Mouse (Mus musculus): ENCODE measurements at regions not wholly inside any gene's neighbourhood (a gene's known extent, or its start where the extent isn't known, plus 50 kb on each side); places are given as distances from the start of the nearest gene placed in this dataset.
"Not testable (repeated sequence)": the region's sequence is repeated elsewhere in the genome, so short reads cannot be mapped to it uniquely, and the experiment has no call there.

DNA sequence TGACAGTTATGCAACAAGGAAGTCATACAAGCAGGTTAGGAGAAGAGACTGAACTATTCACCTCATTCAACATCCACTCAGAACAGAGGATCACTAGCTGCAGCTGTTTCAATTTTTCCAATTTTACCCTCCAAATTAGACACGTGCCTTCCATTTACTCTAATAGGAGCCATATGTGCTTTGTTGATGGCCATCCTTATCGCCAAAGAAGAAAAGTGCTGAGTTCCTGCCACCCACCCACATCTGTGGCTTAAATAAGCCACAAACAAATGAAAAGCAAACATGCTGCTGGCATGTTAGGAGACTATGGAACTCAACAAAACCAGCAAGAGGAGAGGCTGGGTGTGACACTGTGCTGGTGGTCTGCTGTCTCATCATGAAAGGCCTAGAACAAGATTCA is 1786.1 kb downstream of the 9330182O14Rik start:
- no peak for DNase-seq (ENCODE audit: low spot score)

DNA sequence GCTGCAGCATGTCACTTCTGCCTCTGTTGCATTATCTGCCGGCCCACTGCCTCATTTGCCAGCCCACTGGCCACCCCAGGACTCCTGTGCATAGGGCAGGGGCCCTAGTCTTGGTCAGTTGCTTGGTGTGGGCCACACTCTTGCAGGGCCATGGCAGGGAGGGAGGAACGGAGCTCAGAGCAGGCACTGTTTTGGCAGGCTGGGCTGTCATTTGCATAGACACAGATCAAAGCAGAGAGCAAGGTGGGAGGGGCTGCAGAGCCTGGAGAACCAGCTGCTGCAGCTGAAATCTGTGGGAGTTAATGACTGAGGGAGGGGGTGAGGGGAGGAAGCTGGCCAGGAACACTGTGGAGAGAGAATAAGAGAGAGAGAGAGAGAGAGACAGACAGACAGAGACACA is 1802.5 kb downstream of the 9330182O14Rik start:
- no peak for DNase-seq (ENCODE audit: low spot score)

DNA sequence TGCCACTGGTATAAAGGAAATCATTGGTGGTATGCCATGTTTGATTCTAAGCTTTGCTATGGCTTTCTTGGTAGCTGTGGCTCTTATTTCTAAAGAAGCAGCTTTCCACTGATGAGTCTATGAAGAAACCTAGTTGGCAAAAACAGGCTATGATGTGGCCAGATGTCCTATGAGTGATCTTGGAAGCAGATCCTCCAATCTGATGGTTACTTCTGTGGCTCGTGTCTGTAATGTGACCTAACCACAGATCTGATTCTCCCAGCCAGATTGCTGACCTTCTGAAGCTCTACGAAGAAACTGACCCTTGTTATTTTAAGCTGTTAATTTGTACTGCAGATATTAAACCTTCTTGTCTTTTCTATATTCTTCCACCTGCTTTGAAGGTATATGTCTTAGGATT is 1811.1 kb downstream of the 9330182O14Rik start:
- DNase-seq (ENCODE audit: low spot score), result no peak

DNA sequence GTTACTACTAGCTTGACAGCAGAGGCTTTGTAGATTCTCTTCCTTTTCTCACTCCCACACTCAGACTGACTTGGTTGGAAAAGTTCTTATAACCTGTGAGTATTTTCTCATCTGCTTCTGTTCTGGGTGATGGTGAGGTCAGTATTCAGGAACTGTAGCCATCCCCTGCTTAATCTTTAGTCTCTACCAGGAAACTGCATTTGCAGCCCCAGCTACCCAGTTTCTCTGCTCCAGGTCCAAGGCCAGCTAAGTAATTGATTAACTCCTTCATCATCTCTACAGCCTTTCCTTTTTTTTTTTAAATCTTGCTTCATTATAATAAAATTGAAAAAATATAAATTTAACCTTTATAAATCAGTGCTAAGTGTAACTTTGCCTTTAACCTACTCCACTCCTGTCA is 1813.7 kb downstream of the 9330182O14Rik start:
- DNase-seq (ENCODE audit: low spot score), result no peak

DNA sequence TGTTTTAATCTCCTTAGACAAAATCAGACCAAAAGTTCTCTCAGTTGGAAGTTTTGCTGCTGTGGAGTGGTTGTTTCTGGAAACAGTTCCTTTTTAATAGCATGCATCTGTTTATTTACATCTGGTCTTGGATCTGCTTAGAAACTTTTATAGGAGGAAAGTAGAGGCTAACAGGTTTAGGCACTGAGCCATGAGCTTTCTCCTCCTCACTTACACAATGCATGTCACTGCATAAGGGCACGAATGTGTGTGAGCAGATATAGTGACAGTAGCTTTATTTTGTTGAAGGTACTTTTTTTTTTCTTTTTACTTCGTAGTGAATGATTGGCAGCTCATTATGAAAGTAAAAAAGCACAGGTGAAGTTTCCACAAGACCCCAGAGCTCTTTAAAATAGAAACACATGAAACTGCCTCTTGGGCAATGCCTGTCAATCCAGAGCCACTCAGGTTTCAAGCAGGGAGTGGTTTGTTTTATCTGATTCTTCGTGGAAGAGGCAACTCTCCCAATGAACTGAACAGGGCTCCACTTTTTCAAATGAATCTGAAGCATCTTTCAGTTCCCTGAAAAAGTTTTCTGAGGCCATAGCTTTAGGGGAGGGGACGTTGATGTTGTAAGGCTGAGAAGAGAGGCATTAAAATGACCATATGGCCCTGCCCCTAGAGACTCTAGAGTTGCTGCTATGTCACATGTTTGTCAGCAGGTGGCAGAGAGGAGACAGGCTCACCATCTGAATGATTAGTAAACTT is 1814.4 kb downstream of the 9330182O14Rik start:
- no peak for DNase-seq (ENCODE audit: low spot score)

DNA sequence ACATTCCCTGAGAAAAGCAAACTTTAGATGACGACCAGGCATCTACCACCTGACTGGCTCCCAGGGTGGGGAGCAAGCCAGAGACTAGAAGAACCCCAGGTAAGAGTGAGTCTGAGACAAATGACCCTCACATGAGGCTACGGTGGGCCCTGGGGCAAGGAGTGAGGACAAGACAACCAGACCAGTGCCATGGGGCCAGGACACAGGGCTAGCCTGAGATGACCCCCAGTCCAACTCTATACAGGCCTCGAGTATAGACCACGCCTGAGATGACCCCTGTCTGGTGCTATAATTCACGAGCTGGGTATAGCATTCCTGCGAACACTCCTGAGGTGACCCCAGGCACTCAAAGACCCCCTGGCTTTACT is 1814.9 kb downstream of the 9330182O14Rik start:
- DNase-seq (ENCODE audit: low spot score), result no peak

DNA sequence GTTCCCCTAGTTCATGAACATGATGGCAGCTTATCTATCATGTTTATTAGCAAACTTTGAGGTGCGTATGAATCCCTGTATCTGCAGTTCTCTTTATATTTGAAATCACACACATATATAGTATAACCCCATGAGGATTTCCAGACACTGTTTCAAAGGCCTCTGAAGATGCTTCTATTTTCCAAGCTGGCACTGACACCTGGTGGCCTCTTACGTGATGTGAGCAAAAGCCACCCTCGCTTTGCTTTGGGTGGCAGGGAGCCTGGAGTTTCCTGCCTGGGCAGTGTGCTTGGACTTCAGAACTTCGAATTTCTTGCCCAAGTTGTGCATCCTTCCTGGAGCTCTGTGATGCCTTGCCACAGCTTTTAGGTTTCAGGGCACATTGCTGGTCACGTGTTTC is 1817.1 kb downstream of the 9330182O14Rik start:
- DNase-seq (ENCODE audit: low spot score), result no peak

DNA sequence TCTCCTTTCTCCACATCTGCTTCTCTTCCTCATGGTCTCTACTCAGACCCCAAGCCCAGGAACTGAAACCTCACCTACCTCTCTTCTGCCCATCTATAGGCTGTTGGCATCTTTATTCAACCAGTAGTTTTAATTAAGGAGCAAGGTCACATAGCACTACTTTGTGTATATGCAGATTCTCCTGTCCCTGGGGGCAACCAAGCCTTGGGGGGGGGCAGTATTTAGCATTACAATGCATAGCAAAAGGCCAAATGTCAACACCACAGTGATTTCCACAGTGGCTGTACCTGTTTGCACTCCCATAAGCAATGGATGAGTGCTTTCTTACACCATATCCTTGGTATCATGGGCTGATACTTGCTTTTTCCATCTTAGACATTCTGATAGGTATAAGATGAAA is 1826.4 kb downstream of the 9330182O14Rik start:
- DNase-seq (ENCODE audit: low spot score), result no peak

DNA sequence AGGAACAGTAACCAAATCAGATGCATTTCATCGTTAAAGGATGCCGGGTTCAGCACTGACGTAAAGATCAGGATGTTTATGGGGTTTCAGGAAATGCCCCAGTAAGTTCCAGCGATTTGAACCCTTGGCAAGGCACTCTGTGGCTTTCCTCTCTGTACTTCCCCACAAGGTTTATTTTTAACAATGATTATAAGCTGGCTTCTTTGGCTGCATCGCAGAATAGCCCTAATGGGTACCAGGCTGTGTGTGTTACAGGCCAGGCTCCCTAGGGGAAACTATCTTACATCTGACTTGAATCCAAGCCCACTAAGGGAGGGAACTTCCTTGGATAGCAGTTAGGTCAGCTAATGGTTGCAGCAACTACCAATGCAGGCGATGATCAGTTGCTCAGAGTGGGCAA is 1836.7 kb downstream of the 9330182O14Rik start:
- no peak for DNase-seq (ENCODE audit: low spot score)

DNA sequence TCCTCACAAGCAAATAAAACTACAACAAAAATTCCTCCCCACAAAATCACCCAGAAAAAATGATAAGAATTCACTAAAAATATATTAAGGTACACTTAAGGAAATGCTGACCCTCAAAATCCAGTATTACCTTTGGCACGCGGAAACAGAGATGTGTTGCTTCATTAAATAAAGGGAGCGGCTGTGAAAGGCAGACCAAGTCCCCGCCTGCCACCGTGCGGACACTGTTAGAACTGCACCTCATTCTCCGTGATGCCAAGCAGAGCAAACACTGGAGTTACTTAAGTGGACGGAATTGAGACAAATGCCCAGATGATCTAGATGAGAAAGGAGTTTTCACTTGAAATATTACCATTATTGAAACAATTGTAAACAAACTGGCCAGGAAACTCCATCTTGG is 1839.1 kb downstream of the 9330182O14Rik start:
- DNase-seq (ENCODE audit: low spot score), result peak; percentile 63

DNA sequence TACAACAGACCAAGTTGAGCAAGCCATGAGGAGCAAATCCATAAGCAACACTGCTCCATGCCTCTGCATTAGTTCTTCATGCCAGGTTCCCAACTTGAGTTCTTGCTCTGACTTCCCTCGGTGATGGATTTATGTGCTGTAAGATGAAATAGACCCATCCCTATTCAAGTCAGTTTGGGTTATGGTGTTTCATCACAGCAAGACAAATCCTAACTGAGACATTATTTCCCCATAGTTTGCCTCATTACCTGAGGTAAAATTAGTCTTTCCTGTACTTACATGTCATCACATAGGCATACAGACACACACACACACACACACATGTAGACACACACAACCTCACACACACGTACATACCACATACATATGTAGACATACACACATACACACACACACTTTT is 1843.0 kb downstream of the 9330182O14Rik start:
- DNase-seq (ENCODE audit: low spot score), result no peak

DNA sequence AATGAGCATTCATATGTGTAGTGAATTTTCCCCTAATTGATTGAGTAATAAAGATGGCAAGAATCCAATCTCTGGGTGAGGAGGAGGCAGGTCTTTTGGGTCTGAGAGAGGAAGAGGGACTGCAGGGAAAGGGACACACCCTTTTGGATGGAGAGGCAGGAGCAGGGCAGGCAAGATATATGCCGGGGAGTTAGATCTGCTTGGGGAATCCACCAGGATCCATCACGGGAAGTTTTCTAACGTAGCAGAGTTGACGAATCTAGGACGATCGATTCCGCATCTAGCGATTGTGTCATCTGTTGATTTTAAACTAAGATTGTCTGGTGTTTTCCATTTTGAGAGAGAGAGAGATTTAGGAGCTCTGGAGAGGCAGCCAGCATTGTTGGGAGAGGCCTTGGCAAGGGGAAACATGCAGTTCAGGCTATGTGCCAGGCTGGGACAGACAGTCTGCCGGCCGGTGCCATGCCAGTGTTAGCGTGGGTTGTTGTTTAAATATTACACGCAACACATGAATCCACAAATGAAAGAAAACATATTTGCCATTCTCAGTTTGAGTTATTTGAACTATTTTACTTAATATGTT is 1843.6 kb downstream of the 9330182O14Rik start:
- DNase-seq (ENCODE audit: low spot score), result no peak

DNA sequence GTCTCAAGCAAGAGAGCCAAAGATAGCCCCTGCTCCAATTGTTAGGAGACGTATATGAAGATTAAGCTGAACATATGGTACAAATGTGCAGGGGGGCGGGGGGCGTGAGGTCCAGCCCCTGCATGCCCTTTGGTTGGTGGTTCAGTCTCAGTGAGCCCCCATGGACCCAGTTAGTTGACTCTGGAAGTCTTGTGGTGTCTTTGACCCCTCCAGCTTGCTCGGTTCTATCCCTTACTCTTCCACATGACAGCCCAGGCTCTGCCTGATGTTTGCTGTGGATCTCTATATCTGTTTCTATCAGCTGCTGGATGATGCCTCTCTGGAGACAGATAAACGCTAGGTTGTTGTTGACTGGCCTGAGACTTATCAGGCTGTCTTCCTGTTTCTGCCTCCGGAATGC is 1849.1 kb downstream of the 9330182O14Rik start:
- no peak for DNase-seq (ENCODE audit: low spot score)

DNA sequence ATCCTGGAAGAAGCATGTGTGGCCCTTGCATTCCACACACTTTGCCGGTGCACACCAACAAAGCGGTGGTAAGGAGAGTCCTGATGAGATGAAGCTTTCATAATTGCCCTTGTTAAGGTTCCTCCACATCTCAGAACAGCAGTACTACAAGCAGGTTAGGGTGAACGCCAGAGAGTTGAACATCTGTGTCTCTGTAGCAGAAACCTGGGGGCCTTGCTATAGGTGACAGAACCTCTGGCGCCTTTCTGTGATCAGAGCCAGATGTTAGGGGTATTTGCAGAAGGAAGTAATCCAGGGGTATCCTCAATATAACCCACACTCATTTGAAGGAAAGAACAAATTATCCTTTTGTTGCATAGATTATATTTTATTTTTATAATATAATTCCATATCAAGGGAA is 1850.1 kb downstream of the 9330182O14Rik start:
- no peak for DNase-seq (ENCODE audit: low spot score)

DNA sequence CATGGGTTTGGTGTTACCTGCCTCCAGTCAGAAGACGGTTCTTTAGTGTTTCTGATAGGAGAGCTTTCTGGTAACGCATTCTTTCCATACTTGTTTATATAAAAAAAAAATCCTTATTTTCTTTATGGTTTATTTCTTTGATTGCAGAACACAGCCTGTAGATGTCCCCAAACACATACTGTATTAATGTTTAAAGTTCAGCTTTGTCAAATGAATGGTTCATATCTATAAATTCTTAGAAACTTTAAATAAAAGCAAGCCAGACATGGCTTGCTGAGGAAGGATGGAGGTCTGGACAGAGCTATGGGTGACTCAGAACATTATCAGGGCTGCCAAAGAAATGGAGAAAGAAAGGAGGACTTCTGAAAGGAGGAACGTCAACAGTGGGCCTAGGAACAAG is 1852.1 kb downstream of the 9330182O14Rik start:
- DNase-seq (ENCODE audit: low spot score), result no peak

DNA sequence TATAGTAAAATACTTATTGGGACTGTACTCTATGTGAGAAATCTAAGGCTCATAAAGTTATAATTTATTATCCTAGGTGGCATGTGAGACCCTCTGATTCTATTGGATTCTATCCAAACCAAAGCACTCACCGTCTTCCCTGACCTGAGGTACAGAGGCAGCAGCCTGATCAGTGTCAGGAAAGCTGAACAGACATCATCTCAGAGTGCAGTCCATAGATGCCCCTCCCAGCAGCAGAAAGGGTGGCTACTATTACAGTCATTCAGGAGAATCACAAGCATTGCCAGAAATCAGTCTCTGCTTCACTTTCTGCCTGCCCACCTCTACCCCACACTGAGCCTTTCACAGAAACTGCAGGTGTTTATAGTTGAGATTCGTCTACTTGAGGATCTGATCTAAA is 1854.9 kb downstream of the 9330182O14Rik start:
- no peak for DNase-seq (ENCODE audit: low spot score)

DNA sequence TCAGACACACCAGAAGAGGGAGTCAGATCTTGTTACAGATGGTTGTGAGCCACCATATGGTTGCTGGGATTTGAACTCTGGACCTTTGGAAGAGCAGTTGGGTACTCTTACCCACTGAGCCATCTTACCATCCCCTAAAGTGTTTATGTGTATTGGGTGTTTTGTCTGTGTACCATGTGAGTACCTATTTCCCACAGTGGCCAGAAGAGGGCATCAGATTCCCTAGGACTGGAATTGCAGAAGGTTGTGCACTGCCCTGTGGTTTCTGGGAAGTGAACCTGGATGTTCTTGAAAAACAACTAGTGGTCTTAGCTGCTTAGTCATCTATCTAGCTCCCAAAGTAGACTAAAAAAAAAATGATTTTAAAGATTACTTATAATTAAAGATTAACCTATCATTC is 1857.7 kb downstream of the 9330182O14Rik start:
- DNase-seq (ENCODE audit: low spot score), result no peak

DNA sequence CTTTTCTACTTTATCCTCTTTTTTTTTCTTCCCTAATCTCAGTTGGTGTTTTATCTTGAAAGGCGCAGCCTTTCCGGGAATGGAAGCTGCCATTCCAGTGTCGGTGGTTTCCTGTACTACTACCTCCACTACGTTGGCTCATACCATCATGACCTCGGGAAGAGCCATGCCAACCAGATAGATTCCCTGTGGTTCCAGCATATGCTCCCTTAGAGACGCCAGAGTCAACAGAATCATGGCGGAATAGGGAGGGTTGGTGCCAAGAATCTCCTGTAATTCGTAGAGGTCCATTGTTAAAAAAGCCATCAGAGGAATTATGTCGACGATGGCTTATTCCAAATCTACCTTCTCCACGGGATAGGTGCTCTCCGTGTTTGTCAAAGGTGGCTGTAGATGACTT is 1898.1 kb downstream of the 9330182O14Rik start:
- not testable (repeated sequence) for DNase-seq (ENCODE audit: low spot score)

DNA sequence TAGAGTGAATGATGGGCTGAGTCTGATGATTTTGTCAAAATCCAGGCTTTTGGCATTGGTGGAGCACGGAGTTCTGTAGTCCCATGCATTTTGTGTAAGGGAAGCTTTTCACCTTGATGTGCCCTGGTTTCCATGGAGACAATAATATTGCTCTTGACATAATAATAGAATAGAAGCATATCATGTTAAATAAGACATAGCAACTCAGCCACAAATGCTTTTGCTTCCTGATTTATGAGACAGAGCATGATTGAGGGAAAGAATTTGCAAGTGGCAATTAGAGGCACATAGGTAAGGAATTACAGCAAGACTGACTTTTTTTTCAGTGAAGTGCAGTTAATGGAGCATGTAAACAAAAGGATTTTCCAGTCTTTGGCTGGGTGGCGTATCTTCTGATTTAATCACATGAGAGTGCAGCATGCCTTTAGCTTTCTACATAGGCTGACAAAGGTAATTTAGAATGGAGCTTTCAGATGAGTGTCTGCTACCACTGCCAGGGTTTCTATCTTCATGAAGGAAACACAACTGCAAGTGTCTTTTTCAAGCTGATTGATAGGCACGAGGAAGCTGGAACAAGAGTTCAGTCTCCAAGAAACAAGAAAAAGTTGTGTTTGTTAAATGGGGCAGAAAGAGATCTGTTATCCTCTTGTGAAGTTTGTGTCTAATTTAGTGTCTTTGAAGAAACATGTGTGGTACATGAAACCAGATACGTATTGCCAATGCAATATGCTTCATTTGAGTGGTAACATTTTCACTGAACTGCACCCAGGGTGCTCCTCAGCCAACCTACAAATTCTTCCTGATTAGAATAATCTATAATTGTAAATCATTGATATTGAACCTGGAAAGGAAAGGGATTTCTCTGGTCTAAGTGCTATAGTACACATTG is 1913.2 kb downstream of the 9330182O14Rik start:
- DNase-seq (ENCODE audit: low spot score), result no peak

DNA sequence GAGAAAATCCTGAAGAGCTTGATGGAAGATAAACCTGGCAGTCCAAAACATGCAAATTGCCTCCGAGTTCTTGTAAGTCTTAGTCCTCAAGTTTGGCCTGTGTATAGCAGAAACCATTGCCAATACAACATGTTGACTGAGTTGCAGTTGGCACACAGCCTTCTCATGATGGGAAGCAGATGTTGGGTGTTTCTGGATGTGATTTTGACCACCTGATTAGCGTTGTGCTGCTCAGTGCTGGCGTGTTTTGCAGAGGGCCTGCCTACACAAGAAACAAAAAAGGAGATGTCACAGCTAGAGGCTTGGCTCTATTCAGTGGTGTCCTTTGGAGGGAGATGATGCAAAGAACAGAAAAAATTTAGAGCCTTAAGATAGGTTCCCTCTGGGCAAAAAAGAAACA is 1922.6 kb downstream of the 9330182O14Rik start:
- no peak for DNase-seq (ENCODE audit: low spot score)

DNA sequence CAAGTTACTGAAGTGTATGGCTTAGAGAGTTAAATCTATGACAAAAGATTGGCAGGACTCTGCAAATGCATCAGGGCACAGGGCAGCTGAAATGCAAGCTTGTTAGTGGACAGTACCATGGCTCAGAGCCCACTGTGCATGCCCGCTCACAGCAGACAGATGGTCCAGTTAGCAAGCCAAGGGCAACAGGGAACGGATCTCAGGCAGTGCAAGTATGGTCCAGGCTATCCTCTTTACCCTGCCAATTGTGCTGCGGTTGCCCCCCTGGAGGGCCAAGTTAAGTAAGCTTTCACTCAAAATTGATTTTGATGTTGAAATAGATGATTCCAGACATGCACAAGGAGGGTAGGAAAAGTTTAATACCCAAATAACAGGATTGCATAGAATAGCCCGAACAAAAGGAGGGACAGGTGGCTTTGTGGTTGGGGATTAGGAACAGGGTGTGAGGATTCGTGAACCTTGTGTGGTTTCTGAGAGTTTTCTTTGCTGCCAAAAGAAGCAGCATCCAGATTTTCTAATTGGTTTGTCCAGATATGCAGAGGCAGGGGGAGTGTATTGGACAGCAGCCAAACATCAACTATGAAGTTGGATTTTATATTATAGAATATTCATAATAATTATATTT is 1934.2 kb downstream of the 9330182O14Rik start:
- no peak for DNase-seq (ENCODE audit: low spot score)

DNA sequence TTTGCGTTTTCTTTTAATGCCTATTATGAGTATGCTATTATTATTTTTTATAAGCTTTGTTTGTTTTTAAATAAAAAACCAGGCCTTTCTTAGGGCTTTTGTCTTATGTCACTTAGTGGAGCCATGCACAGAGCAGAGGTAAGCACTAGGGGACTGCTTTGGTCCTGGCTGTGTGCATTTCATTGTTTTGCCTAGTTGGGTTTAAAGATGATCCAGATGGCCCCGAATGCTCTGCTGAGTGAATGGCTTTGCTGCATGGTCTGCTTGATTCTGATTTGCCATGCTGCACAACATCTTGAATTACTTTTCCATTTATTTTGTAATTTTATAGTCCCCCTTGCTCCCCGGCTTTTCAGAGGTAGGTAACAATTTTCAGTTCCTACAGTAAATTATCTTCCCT is 1934.9 kb downstream of the 9330182O14Rik start:
- DNase-seq (ENCODE audit: low spot score), result no peak

DNA sequence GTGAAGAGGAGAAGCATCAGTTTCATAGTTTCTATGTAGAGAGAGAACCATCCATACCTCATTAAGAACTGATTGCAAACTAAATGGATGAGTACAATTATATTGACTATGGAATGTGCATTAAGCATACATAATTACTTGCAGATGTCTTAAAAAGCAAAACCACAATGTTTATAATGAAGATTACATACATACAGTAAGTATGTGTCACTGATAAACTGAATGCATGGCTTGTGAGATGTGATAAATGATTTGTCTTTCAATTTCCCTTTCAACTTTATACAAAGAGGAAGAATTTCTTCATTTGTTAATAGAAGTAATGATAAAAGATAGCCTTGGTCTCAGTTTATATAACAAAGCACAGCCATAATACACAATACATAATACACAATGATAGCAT is 1939.3 kb downstream of the 9330182O14Rik start:
- DNase-seq (ENCODE audit: low spot score), result no peak

Measured in urinary bladder, postnatal 10 days (tissue).